ENCODE assay signal across 8 mouse cellular contexts in the genomic region with DNA sequence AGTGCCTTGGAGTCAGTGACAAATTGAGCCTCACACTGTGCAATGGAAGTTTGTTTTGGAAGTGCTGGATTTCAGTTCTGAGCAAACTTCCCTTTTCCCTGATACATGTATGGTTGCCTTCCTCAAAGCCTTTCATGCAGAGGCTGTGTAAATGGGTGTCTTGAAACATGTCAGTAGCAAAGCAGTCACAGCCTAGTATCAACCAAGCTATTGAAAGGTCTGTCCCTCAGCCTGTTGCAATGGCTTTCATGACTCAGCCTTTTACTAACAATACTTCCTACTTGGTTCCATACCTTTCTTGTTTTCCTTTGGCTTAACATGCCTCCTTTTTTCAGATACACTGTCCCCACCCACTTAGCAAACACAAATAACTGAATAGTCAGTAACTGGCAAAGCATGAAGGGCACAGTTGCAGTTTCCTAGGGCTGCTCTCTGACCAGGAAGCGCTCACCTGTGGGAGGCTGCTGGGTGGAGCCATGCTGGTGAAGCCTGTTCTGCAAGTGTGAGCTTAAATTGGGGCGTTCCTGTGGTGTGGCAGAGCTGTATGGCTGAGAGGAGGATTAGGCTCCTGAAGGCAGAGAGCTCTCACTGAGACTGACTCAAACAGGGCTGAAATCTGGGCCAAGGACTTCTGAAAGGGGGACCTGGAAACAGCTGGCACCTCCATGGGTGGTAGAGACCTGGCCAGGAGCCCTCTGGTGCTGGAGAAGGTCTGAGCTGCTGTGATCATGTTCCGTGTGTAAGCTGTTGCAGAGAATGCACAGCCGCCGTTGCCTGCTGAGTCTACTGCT.
A peak's percentile ranks its signal among the peaks of the same experiment; 100 is the strongest.
DNase-seq lines count a peak whose midpoint lies in the region; ATAC-seq and TF ChIP-seq lines count a peak whose summit lies in the region.

No protein-coding gene starts in this region.

- peak; percentile 98 for ATAC-seq in intestine, postnatal 0 days
- peak; percentile 85; the same call in 1 of the 2 replicates for ATAC-seq in lung, embryonic 15.5 days (ENCODE audit: borderline replicate concordance, extremely low read depth, low FRiP score, low TSS enrichment)
- peak; percentile 97 for ATAC-seq in stomach, embryonic 14.5 days (ENCODE audit: insufficient number of reproducible peaks, insufficient read depth, low FRiP score, low read depth)

- peak overlapping the region; percentile 32; the same call in 1 of the 2 replicates for H3K9ac ChIP-seq in intestine, postnatal 0 days (ENCODE audit: low read depth, low read length)
- no peak overlapping the region for H3K9ac ChIP-seq in lung, embryonic 15.5 days
- H3K9ac ChIP-seq in stomach, embryonic 14.5 days (replicated peaks; ENCODE audit: low read depth, low read length): peak overlapping the region; percentile 30; the same call in 1 of the 2 replicates

- DNase-seq in adrenal gland, adult (ENCODE audit: inconsistent age in 2 of 2, low spot score in 1 of 2): peak; percentile 59 to 84
- DNase-seq in adrenal gland, postnatal 4 days (ENCODE audit: low spot score in 2 of 2): no peak
- DNase-seq in Muller cell, postnatal 12 days (ENCODE audit: inconsistent ontology term): peak; percentile 16
- DNase-seq in embryo, embryonic 11 days: peak; percentile 9
- DNase-seq in thymus, postnatal 14 days: no peak

- WGBS in intestine, postnatal 0 days: 19% methylated on average over 5 of the region's 5 CpGs
- WGBS in lung, embryonic 15.5 days: 38% methylated on average over 5 of the region's 5 CpGs
- 40% methylated on average over 5 of the region's 5 CpGs for WGBS in stomach, embryonic 14.5 days

- no peaks in the 10 kb centered on the region for H3K4me1 ChIP-seq in intestine, postnatal 0 days (replicated peaks; ENCODE audit: control insufficient read depth, insufficient read depth, low read length)
- H3K4me1 ChIP-seq in lung, embryonic 15.5 days: peaks cover 17% of the 10 kb centered on the region
- H3K4me1 ChIP-seq in stomach, embryonic 14.5 days (ENCODE audit: control insufficient read depth, insufficient read depth, low read length): peaks cover 9% of the 10 kb centered on the region

- H3K36me3 ChIP-seq in intestine, postnatal 0 days (ENCODE audit: control insufficient read depth, insufficient read depth): no peaks in the 10 kb centered on the region
- H3K36me3 ChIP-seq in lung, embryonic 15.5 days: no peaks in the 10 kb centered on the region
- no peaks in the 10 kb centered on the region for H3K36me3 ChIP-seq in stomach, embryonic 14.5 days (ENCODE audit: control insufficient read depth, insufficient read depth, low read length)

- no peaks in the 10 kb centered on the region for H3K27me3 ChIP-seq in intestine, postnatal 0 days (replicated peaks; ENCODE audit: control insufficient read depth, insufficient read depth, low read length)
- H3K27me3 ChIP-seq in lung, embryonic 15.5 days: no peaks in the 10 kb centered on the region
- H3K27me3 ChIP-seq in stomach, embryonic 14.5 days (ENCODE audit: control insufficient read depth, insufficient read depth, low read length): no peaks in the 10 kb centered on the region

- no peaks in the 10 kb centered on the region for H3K9me3 ChIP-seq in intestine, postnatal 0 days (ENCODE audit: control insufficient read depth)
- H3K9me3 ChIP-seq in lung, embryonic 15.5 days: no peaks in the 10 kb centered on the region
- no peaks in the 10 kb centered on the region for H3K9me3 ChIP-seq in stomach, embryonic 14.5 days (ENCODE audit: control insufficient read depth, low read depth, low read length)

- H3K27ac ChIP-seq in intestine, postnatal 0 days (ENCODE audit: low read depth, low read length): peak overlapping the region; percentile 82
- H3K27ac ChIP-seq in lung, embryonic 15.5 days: peak overlapping the region; percentile 54
- peak overlapping the region; percentile 86 for H3K27ac ChIP-seq in stomach, embryonic 14.5 days (ENCODE audit: low read length)

- TF ChIP-seq CTCF in intestine, postnatal 0 days (IDR thresholded peaks at IDR 0.05; ENCODE audit: low read depth): no peak

- peak overlapping the region; percentile 60 for H3K4me2 ChIP-seq in intestine, postnatal 0 days (replicated peaks; ENCODE audit: low read depth)
- peak overlapping the region; percentile 6; the same call in 1 of the 2 replicates for H3K4me2 ChIP-seq in lung, embryonic 15.5 days
- H3K4me2 ChIP-seq in stomach, embryonic 14.5 days (replicated peaks; ENCODE audit: low read depth, low read length): peak overlapping the region; percentile 19

- peak overlapping the region; percentile 44 for H3K4me3 ChIP-seq in intestine, postnatal 0 days (ENCODE audit: low read depth, low read length)
- H3K4me3 ChIP-seq in lung, embryonic 15.5 days: peak overlapping the region; percentile 21
- H3K4me3 ChIP-seq in stomach, embryonic 14.5 days (ENCODE audit: low read depth, low read length): peak overlapping the region; percentile 27

Comparison
In these comparisons a context has a peak if more than half of its experiments do, and no peak if none do; other contexts are left out.
1. DNase-seq: peak in adrenal gland, adult (2 of 2), Muller cell, postnatal 12 days (single experiment) and embryo, embryonic 11 days (single experiment); none in adrenal gland, postnatal 4 days (0 of 2) and thymus, postnatal 14 days (single experiment).
2. H3K4me2 ChIP-seq: peak in every context shown above with its lines; median percentile 60 in intestine, postnatal 0 days; 19 in stomach, embryonic 14.5 days; 6 in lung, embryonic 15.5 days.
3. Peak in every context shown above with its lines, with median percentiles within 50 percentile points of each other: ATAC-seq, H3K27ac ChIP-seq and H3K4me3 ChIP-seq.